Mouse (Mus musculus) hindbrain, embryonic 10.5 days (tissue): Measurements from ENCODE around the gene Nkpd1. TPM values are rescaled to one million over a fixed set of nuclear protein-coding genes. Genes with fewer than 3 reads are reported as not detected.
"Not testable (repeated sequence)": the region's sequence is repeated elsewhere in the genome, so short reads cannot be mapped to it uniquely, and the experiment has no call there.

Source experiments
- DNase-seq: peaks from one replicate; pipeline ENCODE4 v3.0.0-alpha.2; 2017; ENCODE audit warnings: low spot score
- H3K27ac ChIP-seq: fragments of 300-500 bp; sonication (generic); 2 replicates; pipeline ENCODE4 v1.5.1; 2016; ENCODE audit warnings: mild to moderate bottlenecking, moderate library complexity
- H3K27me3 ChIP-seq: fragments of 300-500 bp; sonication (generic); 2 replicates; pipeline ENCODE4 v1.6.1; 2016; ENCODE audit warnings: mild to moderate bottlenecking; ENCODE audit not compliant: poor library complexity, insufficient read depth, severe bottlenecking
- H3K36me3 ChIP-seq: fragments of 300-500 bp; sonication (generic); 2 replicates; pipeline ENCODE4 v1.6.1; 2016; ENCODE audit warnings: mild to moderate bottlenecking, moderate library complexity
- H3K4me1 ChIP-seq: fragments of 300-500 bp; sonication (generic); replicated peaks from 2 replicates; pipeline ENCODE4 v1.6.1; 2016; ENCODE audit warnings: mild to moderate bottlenecking
- H3K4me3 ChIP-seq: fragments of 300-500 bp; sonication (generic); 2 replicates; pipeline ENCODE4 v1.5.1; 2016; ENCODE audit warnings: mild to moderate bottlenecking, moderate library complexity
- H3K9me3 ChIP-seq: fragments of 300-500 bp; sonication (generic); 2 replicates; pipeline ENCODE4 v1.6.1; 2016; ENCODE audit warnings: mild to moderate bottlenecking, moderate library complexity
- WGBS: fragments of 180-500 bp; shearing (Covaris S2); methylation state at CpG from one replicate; pipeline ENCODE4 v1.1.7; 2016; 5-methylcytosine and 5-hydroxymethylcytosine counted together
- polyA plus RNA-seq: library from polyadenylated mRNA; unstranded; fragments of >200 nt; fragmentation: Nextera tagmentation; extraction: Ambion mirVana; gene quantifications from 2 replicates; pipeline ENCODE4 v1.2.1, GENCODE M21; 2016

Gene Nkpd1
- polyA plus RNA-seq, 1 experiment from 2014 or later = 0.10 TPM

DNA sequence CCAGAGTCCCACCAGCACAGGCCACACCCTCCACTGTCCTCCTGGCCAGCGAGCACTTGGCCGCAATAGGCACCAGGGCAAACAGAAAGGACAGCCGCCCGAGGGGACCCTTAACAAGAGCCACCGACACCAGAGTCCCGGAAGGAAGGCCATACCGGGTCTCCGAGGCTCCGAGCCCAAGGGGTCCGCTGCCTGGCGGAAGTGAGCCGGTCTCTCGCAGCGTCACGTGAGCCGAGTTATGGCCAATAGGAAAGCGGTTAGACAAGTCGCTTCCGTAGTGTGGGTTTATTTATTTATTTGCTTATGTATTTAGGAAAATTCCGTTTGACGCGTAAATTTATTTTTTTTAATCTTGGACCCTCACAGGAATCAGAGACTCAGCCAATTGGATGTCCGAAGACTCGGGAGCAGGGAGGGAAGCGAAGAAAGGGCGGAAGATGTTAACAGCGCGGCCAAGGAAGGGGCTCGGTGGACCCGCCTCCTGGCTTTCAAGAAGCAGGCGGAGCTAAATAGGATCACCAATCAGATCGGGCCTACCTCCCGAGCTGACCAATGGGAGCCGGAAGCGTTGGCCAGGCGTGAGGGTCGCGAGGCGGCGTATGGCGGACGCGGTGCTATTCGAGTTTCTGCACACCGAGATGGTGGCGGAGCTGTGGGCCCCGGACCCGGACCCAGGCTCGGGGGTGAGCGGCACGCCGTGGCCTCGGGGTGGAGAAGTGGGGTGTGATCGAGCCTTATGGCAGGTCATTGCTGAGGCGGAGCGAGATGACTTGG, 9.3 kb upstream of the Nkpd1 start, which contains the start of the genes Bloc1s3 and Trappc6a:
Gene Bloc1s3 (minus strand): TSS at position 218 of the 774 bp plus-strand sequence.
Gene Trappc6a (plus strand): TSS at position 246 of the 774 bp plus-strand sequence.
- DNase-seq = peak; percentile 94
- Histone ChIP-seq H3K4me3 (peak within 1 kb of the TSS; percentile 87), H3K27me3 (no peaks in the 10 kb centered on the region), H3K36me3 (no peaks in the 10 kb centered on the region), H3K9me3 (no peaks in the 10 kb centered on the region), H3K27ac (peak within 1 kb of the TSS; percentile 95), H3K4me1 (peaks cover 43% of the 10 kb centered on the region)
- under 1% methylated on average over 56 of the region's 56 CpGs for WGBS

DNA sequence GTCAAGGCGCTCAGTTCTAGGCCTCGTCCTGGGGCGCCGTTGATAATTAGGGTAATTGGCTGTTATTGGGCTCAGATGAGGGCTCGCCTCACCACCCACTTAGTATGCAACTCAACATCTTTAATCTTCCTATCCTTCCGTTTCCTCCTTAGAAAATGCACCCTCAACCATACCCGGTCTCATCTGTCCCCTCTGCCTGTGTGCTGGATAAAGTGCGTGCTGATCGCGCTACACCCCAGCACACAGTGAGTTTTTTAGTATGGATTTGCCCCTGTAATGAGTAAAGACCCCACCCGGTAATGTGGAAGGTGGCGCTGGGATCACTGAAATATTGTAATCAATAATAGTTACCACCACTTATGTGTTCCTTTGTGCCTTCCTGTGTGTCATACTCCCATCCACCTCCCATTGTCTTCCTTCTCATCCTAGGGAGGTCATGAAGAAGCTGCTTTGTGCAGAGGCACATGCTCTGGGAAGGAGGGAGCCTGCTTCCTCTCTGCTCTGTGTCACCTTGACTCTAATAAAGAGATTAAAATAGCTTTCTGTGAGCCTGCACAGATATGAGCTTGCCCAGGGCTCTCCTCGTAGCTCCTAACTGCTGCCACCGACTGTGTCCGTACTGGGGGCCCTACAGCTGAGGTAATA, 8.6 kb upstream of the Nkpd1 start:
- 14% methylated on average over 15 of the region's 15 CpGs for WGBS
- Histone ChIP-seq H3K4me1 (peaks cover 36% of the 10 kb centered on the region), H3K4me3 (peak overlapping the region; percentile 87), H3K27ac (peak overlapping the region; percentile 95), H3K36me3 (no peaks in the 10 kb centered on the region), H3K9me3 (no peaks in the 10 kb centered on the region), H3K27me3 (no peaks in the 10 kb centered on the region)
- peak; percentile 28 for DNase-seq

DNA sequence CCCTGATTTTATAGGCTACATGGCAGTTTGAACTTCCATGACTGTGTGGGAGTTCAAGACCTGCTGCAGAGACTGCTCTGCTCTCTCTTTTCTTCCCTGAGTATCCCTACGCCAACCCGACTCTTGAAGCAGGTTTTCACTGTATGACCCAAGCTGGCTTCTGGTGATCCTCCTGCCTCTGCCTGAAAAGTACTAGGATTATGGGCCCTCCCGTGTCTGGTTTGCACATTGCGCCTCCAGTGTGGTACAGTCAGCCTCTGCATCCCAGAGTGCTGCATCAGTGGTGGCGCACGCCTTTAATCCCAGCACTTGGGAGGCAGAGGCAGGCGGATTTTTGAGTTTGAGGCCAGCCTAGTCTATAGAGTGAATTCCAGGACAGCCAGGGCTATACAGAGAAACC, 7.9 kb upstream of the Nkpd1 start:
- WGBS = 96% methylated on average over 7 of the region's 7 CpGs
- Histone ChIP-seq H3K4me1 (peaks cover 35% of the 10 kb centered on the region), H3K9me3 (no peaks in the 10 kb centered on the region), H3K27me3 (no peaks in the 10 kb centered on the region), H3K36me3 (no peaks in the 10 kb centered on the region), H3K27ac (peak overlapping the region; percentile 95), H3K4me3 (peak overlapping the region; percentile 87)
- DNase-seq = no peak

DNA sequence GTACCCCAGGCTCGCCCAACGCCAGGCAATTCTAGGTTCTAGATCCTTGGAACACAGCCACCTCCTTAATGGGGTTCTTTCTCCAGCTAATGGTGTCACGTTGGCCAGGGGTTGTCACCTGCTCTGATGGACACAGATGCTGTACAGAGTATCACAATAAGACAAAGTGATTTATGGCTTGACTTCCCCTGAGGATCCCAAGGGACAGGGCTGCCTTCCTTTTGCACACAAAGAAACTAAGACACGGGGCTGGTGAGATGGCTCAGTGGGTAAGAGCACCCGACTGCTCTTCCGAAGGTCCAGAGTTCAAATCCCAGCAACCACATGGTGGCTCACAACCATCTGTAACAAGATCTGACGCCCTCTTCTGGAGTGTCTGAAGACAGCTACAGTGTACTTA, 5.7 kb upstream of the Nkpd1 start:
- H3K36me3 ChIP-seq, H3K27ac ChIP-seq, DNase-seq, H3K4me3 ChIP-seq, H3K9me3 ChIP-seq: not testable (repeated sequence)
- peaks cover 15% of the 10 kb centered on the region for H3K27me3 ChIP-seq
- H3K4me1 ChIP-seq = peaks cover 29% of the 10 kb centered on the region
- WGBS = 85% methylated on average over 7 of the region's 7 CpGs

DNA sequence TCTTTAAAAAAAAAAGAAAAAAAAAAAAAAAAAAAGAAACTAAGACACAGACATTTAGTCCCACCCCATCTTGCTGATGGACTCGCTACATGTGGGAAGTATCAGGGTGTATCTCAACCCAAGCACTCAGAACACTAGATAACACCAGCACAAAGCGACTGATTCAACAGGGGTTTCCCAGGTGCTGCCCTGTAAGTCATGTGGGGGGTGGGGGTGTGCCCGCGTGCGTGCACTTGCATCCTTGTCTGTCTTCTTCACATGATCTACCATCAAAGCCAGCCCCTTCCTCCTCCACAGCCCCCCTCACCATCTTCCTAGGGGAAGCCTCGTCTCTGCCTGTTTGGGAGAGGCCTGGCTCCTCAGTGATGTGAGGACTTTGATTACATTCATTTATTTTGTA, 5.3 kb upstream of the Nkpd1 start:
- no peaks in the 10 kb centered on the region for H3K9me3 ChIP-seq
- no peak for DNase-seq

DNA sequence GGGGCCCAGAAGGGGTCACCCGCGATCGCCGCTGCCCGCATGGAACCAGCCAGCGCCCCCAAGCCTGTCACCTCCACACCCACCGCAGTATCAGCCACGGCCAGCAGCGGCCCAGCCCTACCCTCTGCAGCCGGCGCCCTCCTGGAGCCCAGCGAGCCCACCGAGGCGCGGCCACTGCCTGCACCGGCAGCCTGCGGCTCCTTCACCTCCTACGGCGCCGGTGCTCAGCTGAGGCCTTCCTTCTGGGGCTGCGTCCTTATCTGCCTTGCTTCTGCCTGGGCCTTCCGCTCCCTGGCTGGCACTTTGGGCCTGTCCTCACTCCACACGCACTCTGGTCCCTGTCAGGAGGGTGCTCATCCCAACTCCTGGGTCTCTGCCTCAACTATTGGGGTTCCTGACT, 2.4 kb downstream of the Nkpd1 start:
- H3K4me1 ChIP-seq = peaks cover 48% of the 10 kb centered on the region
- no peak for DNase-seq
- peak overlapping the region; percentile 59 for H3K27ac ChIP-seq
- peaks cover 96% of the 10 kb centered on the region for H3K27me3 ChIP-seq
- peak overlapping the region; percentile 45 for H3K4me3 ChIP-seq
- no peaks in the 10 kb centered on the region for H3K36me3 ChIP-seq
- no peaks in the 10 kb centered on the region for H3K9me3 ChIP-seq
- WGBS = 3% methylated on average over 23 of the region's 23 CpGs

More for the DNA sequence above, 5.3 kb upstream of the Nkpd1 start:
- peaks cover 19% of the 10 kb centered on the region for H3K27me3 ChIP-seq
- WGBS = 78% methylated on average over 6 of the region's 6 CpGs
- no peak overlapping the region; the same call in 1 of the 2 replicates for H3K27ac ChIP-seq
- no peak overlapping the region for H3K4me3 ChIP-seq
- no peaks in the 10 kb centered on the region for H3K36me3 ChIP-seq
- H3K4me1 ChIP-seq = peaks cover 29% of the 10 kb centered on the region

DNA sequence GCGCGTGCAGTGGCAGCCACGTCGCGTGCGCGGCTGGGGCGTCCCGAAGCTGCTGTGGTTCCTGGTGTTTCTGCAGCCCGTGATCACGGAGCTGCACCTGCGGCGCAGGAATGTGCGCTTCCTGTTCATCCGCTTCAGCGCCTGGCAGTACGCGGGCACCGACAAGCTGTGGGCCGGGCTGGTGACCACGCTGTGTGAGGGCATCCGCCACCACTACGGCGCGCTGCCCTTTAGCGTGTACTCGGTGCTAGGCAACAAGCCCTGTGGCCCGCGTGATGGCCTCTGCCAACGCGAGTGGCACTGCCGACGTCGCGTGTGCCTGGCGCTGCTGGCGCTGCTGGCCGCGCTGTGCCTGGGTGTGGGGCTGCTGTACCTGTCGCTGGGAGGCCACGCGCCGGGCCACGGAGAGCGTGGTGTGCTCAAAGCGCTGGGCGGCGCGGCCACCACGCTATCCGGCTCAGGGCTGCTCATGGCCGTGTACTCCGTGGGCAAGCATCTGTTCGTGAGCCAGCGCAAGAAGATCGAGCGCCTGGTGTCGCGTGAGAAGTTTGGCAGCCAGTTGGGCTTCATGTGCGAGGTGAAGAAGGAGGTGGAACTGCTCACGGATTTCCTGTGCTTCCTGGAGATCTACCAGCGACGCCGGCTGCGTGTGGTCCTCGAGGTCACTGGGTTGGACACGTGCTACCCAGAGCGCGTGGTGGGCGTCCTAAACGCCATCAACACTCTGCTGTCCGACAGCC, 5.5 kb downstream of the Nkpd1 start:
- no peak overlapping the region for H3K27ac ChIP-seq
- peaks cover 78% of the 10 kb centered on the region for H3K27me3 ChIP-seq
- peaks cover under 1% of the 10 kb centered on the region; the same call in 1 of the 2 replicates for H3K36me3 ChIP-seq
- H3K4me3 ChIP-seq = peak overlapping the region; percentile 51
- WGBS = 15% methylated on average over 72 of the region's 72 CpGs
- peaks cover 33% of the 10 kb centered on the region for H3K4me1 ChIP-seq
- H3K9me3 ChIP-seq = no peaks in the 10 kb centered on the region
- no peak for DNase-seq

DNA sequence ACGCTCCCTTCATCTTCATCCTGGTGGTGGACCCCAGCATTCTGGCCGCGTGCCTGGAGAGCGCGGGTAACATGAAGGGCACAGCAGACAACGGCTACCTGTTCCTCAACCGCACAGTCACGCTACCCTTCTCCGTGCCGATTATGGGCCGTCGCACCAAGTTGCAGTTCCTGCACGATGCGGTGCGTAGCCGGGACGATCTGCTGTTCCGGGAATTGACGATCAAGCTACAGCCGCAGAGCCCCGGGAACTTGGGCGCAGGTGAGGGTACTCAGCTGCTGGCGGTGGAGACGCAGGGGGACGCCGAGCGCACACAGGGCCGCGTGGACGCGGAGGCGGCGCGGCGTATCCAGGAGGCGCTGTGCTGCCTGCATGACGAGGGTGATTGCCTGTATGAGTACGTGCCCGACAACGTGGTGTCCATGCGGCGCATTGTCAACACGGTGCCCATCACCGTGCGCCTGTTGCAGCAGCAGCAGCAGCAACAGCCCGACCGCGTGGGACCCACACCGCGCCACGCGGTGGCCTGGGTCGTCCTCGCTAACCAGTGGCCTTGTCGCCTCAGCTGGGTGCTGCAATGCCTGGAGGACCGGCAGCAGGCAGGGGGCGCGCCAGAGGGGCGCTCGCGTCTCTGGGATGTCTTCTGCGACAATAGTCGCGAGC, 6.2 kb downstream of the Nkpd1 start:
- Histone ChIP-seq H3K27me3 (peaks cover 71% of the 10 kb centered on the region), H3K36me3 (peaks cover 7% of the 10 kb centered on the region), H3K9me3 (no peaks in the 10 kb centered on the region), H3K27ac (peak overlapping the region; percentile 66; the same call in 1 of the 2 replicates), H3K4me3 (peak overlapping the region; percentile 51), H3K4me1 (peaks cover 33% of the 10 kb centered on the region)
- DNase-seq = peak; percentile 79
- 2% methylated on average over 64 of the region's 64 CpGs for WGBS

DNA sequence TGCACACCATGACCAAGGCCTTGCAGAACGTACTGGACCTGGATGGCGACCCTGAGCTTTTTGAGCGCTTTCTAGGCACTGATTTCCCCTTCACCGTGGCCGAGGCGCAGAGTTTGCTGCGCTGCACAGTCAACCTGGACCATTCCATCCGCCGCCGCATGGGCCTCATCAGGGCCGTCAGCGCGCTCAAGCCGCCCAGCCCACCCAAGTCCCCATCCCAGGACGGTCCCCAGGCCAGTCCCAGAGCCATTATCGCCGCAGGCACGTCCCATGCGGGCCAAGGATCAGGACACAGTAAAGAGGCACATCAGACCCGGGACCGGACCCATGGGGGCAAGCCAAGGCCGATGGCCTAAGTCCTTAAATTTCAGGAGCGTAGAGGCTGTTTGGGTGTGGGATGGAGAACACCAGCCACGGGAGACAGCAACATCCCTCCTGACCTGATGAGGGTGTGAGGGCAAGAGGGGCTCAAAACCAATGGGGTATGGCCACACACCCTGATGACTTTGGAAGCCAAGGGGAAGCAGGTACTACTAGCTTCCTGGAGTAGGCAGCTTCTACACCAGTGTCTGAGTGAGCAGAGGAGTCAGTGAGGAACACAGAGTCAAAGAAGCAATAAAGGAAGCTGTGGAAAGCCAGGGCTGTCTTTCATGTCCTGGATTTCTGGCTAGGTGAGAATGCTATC, 6.9 kb downstream of the Nkpd1 start:
- H3K27me3 ChIP-seq = peaks cover 65% of the 10 kb centered on the region
- peaks cover 31% of the 10 kb centered on the region for H3K4me1 ChIP-seq
- 14% methylated on average over 24 of the region's 24 CpGs for WGBS
- H3K9me3 ChIP-seq = no peaks in the 10 kb centered on the region
- H3K4me3 ChIP-seq = peak overlapping the region; percentile 51
- H3K36me3 ChIP-seq = peaks cover 14% of the 10 kb centered on the region
- H3K27ac ChIP-seq = peak overlapping the region; percentile 66; the same call in 1 of the 2 replicates
- DNase-seq = no peak

DNA sequence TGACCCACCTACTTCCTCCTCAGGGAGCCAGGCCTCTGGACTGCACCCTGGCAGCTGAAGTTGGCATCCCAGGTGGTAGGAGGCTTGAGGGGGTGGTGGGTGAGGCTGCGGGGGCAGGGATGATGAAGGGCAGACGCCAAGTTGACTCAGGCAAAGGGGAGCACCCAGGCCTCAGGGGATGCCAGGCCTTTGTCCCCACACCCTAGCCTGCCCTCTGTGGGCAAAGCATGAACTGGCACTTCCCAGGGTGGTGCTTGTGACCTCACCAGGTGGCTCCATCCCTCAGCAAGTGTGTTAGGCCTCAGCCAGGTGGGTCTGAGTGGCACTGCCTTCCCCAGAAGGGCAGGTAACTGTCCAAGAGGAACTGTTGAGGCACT, 7.5 kb downstream of the Nkpd1 start:
- no peak for DNase-seq
- Histone ChIP-seq H3K4me1 (peaks cover 25% of the 10 kb centered on the region), H3K36me3 (peaks cover 19% of the 10 kb centered on the region), H3K27ac (no peak overlapping the region), H3K9me3 (no peaks in the 10 kb centered on the region), H3K27me3 (peaks cover 59% of the 10 kb centered on the region), H3K4me3 (peak overlapping the region; percentile 51; the same call in 1 of the 2 replicates)
- WGBS = 56% methylated on average over 2 of the region's 2 CpGs

DNA sequence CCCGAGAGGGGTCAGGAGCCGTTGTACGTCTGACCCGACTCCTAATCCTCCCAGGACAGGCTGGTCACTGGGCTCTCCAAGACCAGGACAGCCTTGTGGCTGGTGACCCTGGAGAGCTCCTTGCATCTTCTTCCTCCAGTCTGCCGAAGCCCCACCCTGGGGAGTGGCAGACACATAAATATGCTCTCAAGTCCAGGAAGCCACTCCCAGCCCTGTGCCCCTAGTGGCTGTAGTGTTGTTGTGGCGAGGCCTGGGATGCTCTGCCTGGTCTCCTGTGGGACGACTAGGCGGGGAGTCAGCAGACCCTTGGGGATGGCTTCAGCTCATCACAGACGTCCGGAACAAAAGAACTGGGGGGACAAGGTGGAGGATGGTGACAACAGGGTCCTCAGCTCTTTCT, 13.4 kb downstream of the Nkpd1 start:
- H3K27ac ChIP-seq = no peak overlapping the region
- H3K4me1 ChIP-seq = 0 out of 2 replicates have a peak, but pooled peaks cover 8% of the 10 kb centered on the region
- 78% methylated on average over 10 of the region's 10 CpGs for WGBS
- no peak overlapping the region for H3K4me3 ChIP-seq
- no peaks in the 10 kb centered on the region for H3K9me3 ChIP-seq
- no peak for DNase-seq
- peaks cover 1% of the 10 kb centered on the region; the same call in 1 of the 2 replicates for H3K27me3 ChIP-seq
- H3K36me3 ChIP-seq = peaks cover 79% of the 10 kb centered on the region

DNA sequence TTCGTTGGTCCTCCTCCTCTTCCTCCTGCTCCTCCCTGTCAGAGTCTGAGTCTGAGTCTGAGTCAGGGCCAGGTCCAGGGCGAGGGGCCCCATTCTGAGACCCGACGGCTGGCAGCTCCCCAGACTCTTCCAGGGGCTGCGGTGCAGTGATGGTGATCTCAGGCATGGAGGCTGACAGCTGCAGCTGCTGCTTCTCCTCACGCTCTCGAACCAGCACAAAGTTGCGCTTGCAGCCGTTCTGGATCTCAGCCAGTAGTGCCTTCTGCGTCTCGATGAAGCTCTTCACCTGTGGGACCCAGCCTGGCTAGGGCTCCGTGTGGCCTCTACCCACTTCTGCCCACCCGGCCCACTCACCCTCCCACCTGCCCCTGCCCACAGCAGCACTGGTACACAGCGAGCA, 14.6 kb downstream of the Nkpd1 start:
- Histone ChIP-seq H3K4me1 (0 out of 2 replicates have a peak, but pooled peaks cover 10% of the 10 kb centered on the region), H3K27ac (no peak overlapping the region), H3K27me3 (no peaks in the 10 kb centered on the region), H3K36me3 (peaks cover 81% of the 10 kb centered on the region), H3K4me3 (no peak overlapping the region), H3K9me3 (no peaks in the 10 kb centered on the region)
- DNase-seq = no peak
- 95% methylated on average over 14 of the region's 14 CpGs for WGBS
